Mouse (Mus musculus) CH12.LX (cell line): ENCODE results near the gene Rab3b. TPM values are rescaled to one million over a fixed set of nuclear protein-coding genes. Genes with fewer than 3 reads are reported as not detected.

Source experiments
- DNase-seq: peaks from one replicate; pipeline ENCODE4 v3.0.0-alpha.2; 2013; ENCODE audit errors: extremely low read depth
- H3K27ac ChIP-seq: 2 replicates; pipeline ENCODE4 v1.5.1; 2012; ENCODE audit warnings: low read depth, mild to moderate bottlenecking, control low read depth, moderate library complexity; ENCODE audit not compliant: insufficient read depth
- H3K27me3 ChIP-seq: replicated peaks from 2 replicates; pipeline ENCODE3; 2012; ENCODE audit warnings: inconsistent platforms
- H3K36me3 ChIP-seq, 2 experiments: replicated peaks in 1 of 2; 2 replicates each; pipeline versions ENCODE3 to v1.6.1; 2012; ENCODE audit warnings: inconsistent platforms in 1 of 2, low read length in 1 of 2, mild to moderate bottlenecking in 1 of 2, mixed read lengths in 1 of 2, moderate library complexity in 1 of 2; ENCODE audit not compliant: control insufficient read depth in 1 of 2, insufficient read depth in 1 of 2
- H3K4me1 ChIP-seq, 2 experiments: 2 replicates each; pipeline ENCODE4 v1.6.1; 2012; ENCODE audit warnings: inconsistent platforms in 1 of 2, moderate library complexity in 1 of 2; ENCODE audit not compliant: insufficient read depth in 2 of 2, control insufficient read depth in 1 of 2
- H3K4me2 ChIP-seq: 2 replicates; pipeline ENCODE4 v1.6.1; 2012; ENCODE audit warnings: low read depth, mild to moderate bottlenecking, control low read depth; ENCODE audit not compliant: poor library complexity, insufficient read depth, severe bottlenecking
- H3K4me3 ChIP-seq, 3 experiments: fragments of 150-350 bp in 1 of 3; sonication (generic) in 1 of 3; replicated peaks in 1 of 3; 2 replicates each; pipeline versions ENCODE3 to v1.5.1; 2011 to 2012; ENCODE audit warnings: low read depth in 2 of 3, low read length in 2 of 3, mild to moderate bottlenecking in 2 of 3, moderate library complexity in 2 of 3, control low read depth in 1 of 3, improper control_type of control experiment in 1 of 3, inconsistent platforms in 1 of 3, mixed read lengths in 1 of 3; ENCODE audit not compliant: poor library complexity in 1 of 3
- H3K79me2 ChIP-seq: replicated peaks from 2 replicates; pipeline ENCODE4 v1.6.1; 2012; ENCODE audit warnings: mild to moderate bottlenecking, moderate library complexity; ENCODE audit not compliant: control insufficient read depth, poor library complexity, insufficient read depth, severe bottlenecking; ENCODE audit errors: extremely low read depth
- H3K9ac ChIP-seq: 2 replicates; pipeline ENCODE4 v1.6.1; 2012; ENCODE audit warnings: low read depth, mild to moderate bottlenecking, control low read depth, moderate library complexity; ENCODE audit not compliant: insufficient read depth
- H3K9me3 ChIP-seq: replicated peaks from 2 replicates; pipeline ENCODE3; 2012; ENCODE audit warnings: low read length, inconsistent platforms, mixed read lengths
- CTCF ChIP-seq, 2 experiments: IDR thresholded peaks in 1 of 2; conservative IDR thresholded peaks in 1 of 2; 2 replicates each; pipeline ENCODE4 v1.5.1; 2011 to 2012; ENCODE audit warnings: low read depth in 2 of 2, low read length in 2 of 2, improper control_type of control experiment in 1 of 2, inconsistent platforms in 1 of 2, mild to moderate bottlenecking in 1 of 2, moderate library complexity in 1 of 2
- ELF1 ChIP-seq: IDR thresholded peaks from 2 replicates; pipeline ENCODE4 v1.6.1; 2014; ENCODE audit warnings: low read depth, mild to moderate bottlenecking, inconsistent platforms, low read length, improper control_type of control experiment
- HCFC1 ChIP-seq: IDR thresholded peaks from 2 replicates; pipeline ENCODE4 v1.6.1; 2012; ENCODE audit warnings: low read depth, mild to moderate bottlenecking, inconsistent platforms, low read length, improper control_type of control experiment
- IRF4 ChIP-seq: IDR thresholded peaks from 2 replicates; pipeline ENCODE4 v1.6.1; 2014; ENCODE audit warnings: low read depth, mild to moderate bottlenecking, inconsistent platforms, low read length, improper control_type of control experiment
- JUN ChIP-seq: IDR thresholded peaks from 2 replicates; pipeline ENCODE4 v1.6.1; 2011; ENCODE audit warnings: low read depth, mild to moderate bottlenecking, low read length, improper control_type of control experiment, moderate library complexity; ENCODE audit not compliant: insufficient read depth
- JUND ChIP-seq: conservative IDR thresholded peaks from 2 replicates; pipeline ENCODE4 v1.6.1; 2011; ENCODE audit warnings: low read depth, low read length, improper control_type of control experiment
- MAFK ChIP-seq: IDR thresholded peaks from 2 replicates; pipeline ENCODE4 v1.6.1; 2011; ENCODE audit warnings: low read length, improper control_type of control experiment; ENCODE audit not compliant: insufficient replicate concordance
- MAX ChIP-seq: IDR thresholded peaks from 2 replicates; pipeline ENCODE4 v1.6.1; 2011; ENCODE audit warnings: low read length, improper control_type of control experiment
- MAZ ChIP-seq: IDR thresholded peaks from 2 replicates; pipeline ENCODE4 v1.6.1; 2012; ENCODE audit warnings: low read depth, mild to moderate bottlenecking, inconsistent platforms, low read length, improper control_type of control experiment, moderate library complexity
- MYC ChIP-seq: IDR thresholded peaks from 2 replicates; pipeline ENCODE4 v1.6.1; 2011; ENCODE audit warnings: low read depth, mild to moderate bottlenecking, improper control_type of control experiment, low read length
- NELFE ChIP-seq: IDR thresholded peaks from 2 replicates; pipeline ENCODE4 v1.6.1; 2011; ENCODE audit warnings: low read depth, low read length, improper control_type of control experiment
- NRF1 ChIP-seq: IDR thresholded peaks from 2 replicates; pipeline ENCODE4 v1.6.1; 2014; ENCODE audit warnings: low read depth, mild to moderate bottlenecking, inconsistent platforms, low read length, improper control_type of control experiment, moderate library complexity
- PAX5 ChIP-seq: IDR thresholded peaks from 2 replicates; pipeline ENCODE4 v1.6.1; 2012; ENCODE audit warnings: low read length, inconsistent platforms, mixed read lengths
- POLR2A ChIP-seq: IDR thresholded peaks from 2 replicates; pipeline ENCODE4 v1.6.1; 2011; ENCODE audit warnings: low read depth, mild to moderate bottlenecking, improper control_type of control experiment, low read length
- SIN3A ChIP-seq: IDR thresholded peaks from 2 replicates; pipeline ENCODE4 v1.6.1; 2012; ENCODE audit warnings: low read length, improper control_type of control experiment, inconsistent platforms
- TBP ChIP-seq: conservative IDR thresholded peaks from 2 replicates; pipeline ENCODE4 v1.6.1; 2011; ENCODE audit warnings: low read depth, low read length, improper control_type of control experiment
- UBTF ChIP-seq: IDR thresholded peaks from 2 replicates; pipeline ENCODE4 v1.6.1; 2012; ENCODE audit warnings: low read depth, mild to moderate bottlenecking, inconsistent platforms, low read length, improper control_type of control experiment, moderate library complexity
- USF1 ChIP-seq: IDR thresholded peaks from 2 replicates; pipeline ENCODE4 v1.6.1; 2014; ENCODE audit warnings: low read depth, mild to moderate bottlenecking, inconsistent platforms, low read length, improper control_type of control experiment
- ZMIZ1 ChIP-seq: IDR thresholded peaks from 2 replicates; pipeline ENCODE4 v1.6.1; 2012; ENCODE audit warnings: low read depth, mild to moderate bottlenecking, inconsistent platforms, low read length, improper control_type of control experiment
- ZNF384 ChIP-seq: IDR thresholded peaks from 2 replicates; pipeline ENCODE4 v1.6.1; 2012; ENCODE audit warnings: low read depth, low read length, improper control_type of control experiment, inconsistent platforms
- dilution Hi-C: fragments of 300-500 bp; cut with MboI; formaldehyde crosslinking; loops from 2 replicates; pipeline ENCODE4 v1.14.3; 2020; ENCODE audit warnings: low sequenced_read_pairs; ENCODE audit not compliant: extremely low pct_unique_long_range_greater_than_20kb, extremely low pct_ligation_motif_present
- in situ Hi-C: fragments of 300-500 bp; cut with MboI; formaldehyde crosslinking; loops from 3 replicates; pipeline ENCODE4 v1.14.3; 2019; ENCODE audit warnings: low sequenced_read_pairs, low pct_ligation_motif_present, low pct_unique_long_range_greater_than_20kb, mixed read lengths
- polyA plus RNA-seq: library from polyadenylated mRNA; unstranded; fragments of >175 nt; gene quantifications from 2 replicates; pipeline ENCODE4 v1.2.1, GENCODE M21; 2012; ENCODE audit warnings: low read depth; ENCODE audit not compliant: insufficient read length
- total RNA-seq, 2 experiments: library from RNA; depleted of rRNA; stranded (reverse); fragments of 300-350 nt in 1 of 2; fragments of >200 nt in 1 of 2; gene quantifications; 2 replicates each; pipeline ENCODE4 v1.2.3; 2012 to 2014

Rab3b gene
- total and polyA plus RNA-seq, 3 experiments, result 0.56 to 0.94 (median 0.85) TPM

GRCm38 (mm10) chr4:108937848-108938771, 59.2 kb downstream of the Rab3b start:
- Histone ChIP-seq H3K4me2 (no peak overlapping the region), H3K27ac (no peak overlapping the region), H3K4me3 (no peak overlapping the region), H3K36me3 (no peaks in the 10 kb centered on the region), H3K4me1 (peaks cover 5 to 33% of the 10 kb centered on the region in 2 experiments; a peak in 3 of 4 replicates), H3K79me2 (no peaks in the 10 kb centered on the region), H3K9me3 (no peaks in the 10 kb centered on the region), H3K9ac (no peak overlapping the region), H3K27me3 (no peaks in the 10 kb centered on the region)
- no peak for DNase-seq
- in situ Hi-C loops, result no loop called here
- TF ChIP-seq NRF1, result no peak
- TF ChIP-seq POLR2A, result no peak
- no peak for TF ChIP-seq CTCF (conservative IDR thresholded peaks at IDR 0.05 in 1 of 2, IDR thresholded peaks at IDR 0.05 in 1 of 2; ENCODE audit: low read depth in 2 of 2, low read length in 2 of 2)
- TF ChIP-seq ZNF384, result no peak
- TF ChIP-seq MYC, result no peak
- no peak for TF ChIP-seq IRF4
- no peak for TF ChIP-seq ZMIZ1
- TF ChIP-seq NELFE, result no peak
- TF ChIP-seq JUN, result no peak
- no peak for TF ChIP-seq JUND
- no peak for TF ChIP-seq MAZ
- no peak for TF ChIP-seq UBTF
- no peak for TF ChIP-seq USF1
- TF ChIP-seq MAFK, result no peak
- no peak for TF ChIP-seq SIN3A
- dilution Hi-C loops, result no loop called here

- H3K9me3 ChIP-seq, result no peaks in the 10 kb centered on the region
- peaks cover 5 to 24% of the 10 kb centered on the region in 2 experiments; a peak in 3 of 4 replicates for H3K4me1 ChIP-seq
- in situ Hi-C loops (no loop called here), dilution Hi-C loops (no loop called here)
- TF ChIP-seq UBTF (no peak), ELF1 (no peak), USF1 (no peak), PAX5 (no peak), MAX (no peak), HCFC1 (no peak), TBP (no peak)
- no peak overlapping the region for H3K4me3 ChIP-seq
- H3K27me3 ChIP-seq, result no peaks in the 10 kb centered on the region
- no peak overlapping the region for H3K27ac ChIP-seq
- DNase-seq, result peak; percentile 45
- H3K9ac ChIP-seq, result no peak overlapping the region
- H3K79me2 ChIP-seq, result no peaks in the 10 kb centered on the region
- H3K36me3 ChIP-seq, result no peaks in the 10 kb centered on the region
- H3K4me2 ChIP-seq, result no peak overlapping the region
Measured at GRCm38 (mm10) chr4:108940681-108941473, 62.0 kb downstream of the Rab3b start.
